Mouse (Mus musculus): ENCODE measurements around the gene Hist2h2bb.
"Not testable (repeated sequence)": the region's sequence is repeated elsewhere in the genome, so short reads cannot be mapped to it uniquely, and the experiment has no call there.

The Hist2h2bb gene

DNA sequence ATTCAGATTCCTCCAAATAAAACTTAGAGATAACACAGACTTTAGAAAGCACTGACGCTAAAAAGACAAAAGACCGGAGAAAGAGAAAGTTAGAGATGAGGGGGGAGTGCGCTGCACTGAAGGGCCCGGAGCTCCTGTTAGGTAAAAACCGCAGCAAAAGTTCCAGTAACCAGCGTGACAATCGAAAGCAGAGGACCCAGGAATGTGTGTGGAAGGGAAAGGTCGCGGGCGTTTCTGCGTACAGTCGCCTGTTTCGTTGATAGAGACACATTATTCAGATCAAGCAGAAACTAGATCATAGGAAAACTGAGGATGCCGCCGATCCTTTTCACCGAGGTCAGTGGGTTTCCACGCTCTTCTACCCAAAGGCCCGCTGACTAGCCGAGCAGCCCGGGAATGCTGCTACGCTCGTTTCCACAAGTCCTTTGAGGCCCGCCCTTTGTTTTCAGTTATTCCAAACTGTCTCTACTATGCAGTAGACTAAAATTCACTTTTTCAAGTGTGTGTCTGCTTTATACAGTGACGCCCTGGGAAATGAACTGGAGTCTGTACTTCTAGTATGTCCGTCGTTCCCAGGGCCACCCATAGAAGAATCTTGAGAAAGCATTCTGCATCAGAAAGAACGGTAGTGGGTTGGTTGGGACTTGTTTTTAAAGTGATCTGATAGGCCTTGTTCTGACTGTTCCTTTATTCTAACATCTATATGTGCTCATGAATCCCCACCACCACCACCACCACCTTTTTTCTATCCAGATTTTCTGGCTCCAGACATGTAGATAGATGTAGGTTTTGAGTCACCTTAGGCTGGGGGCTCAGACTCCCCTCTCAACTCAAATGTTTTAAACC is 5.8 kb upstream of the Hist2h2bb start:
- CTCF ChIA-PET, result interaction anchor here (0.6 to 1.3 kb wide), 3 partner anchors 20 to 381 kb away, joined by 5 to 10 read pairs (median 8); no protein-coding TSS in a partner anchor

DNA sequence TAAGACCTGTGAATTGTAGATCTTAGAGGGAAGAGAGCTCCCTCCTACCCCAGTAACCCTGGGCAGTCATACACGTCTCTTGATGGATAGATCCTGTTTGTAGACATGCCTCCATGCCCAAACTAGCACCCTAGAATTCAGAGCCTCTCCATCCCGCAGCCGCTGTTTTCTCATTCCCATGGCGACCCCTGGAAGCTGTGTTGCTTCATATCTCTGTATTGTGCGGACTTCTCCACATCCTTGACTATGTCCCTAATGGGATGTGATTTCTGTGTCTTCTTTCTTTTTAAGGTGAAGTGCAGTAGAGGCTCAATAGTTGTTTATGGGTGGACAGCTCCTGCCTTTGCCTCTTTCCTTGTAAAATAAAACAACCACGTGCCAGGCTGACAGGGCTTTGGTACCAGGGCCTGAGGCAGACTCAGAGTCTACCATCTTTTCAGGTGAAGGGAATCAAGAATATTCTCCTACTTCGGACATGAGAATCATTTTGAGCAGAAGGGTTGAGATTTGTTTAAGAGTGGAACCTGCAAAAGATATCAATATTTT is 5.1 kb upstream of the Hist2h2bb start:
- CTCF ChIA-PET, result interaction anchor here (0.8 to 1.3 kb wide), 2 partner anchors 21 to 382 kb away, joined by 5 to 10 read pairs; no protein-coding TSS in a partner anchor

DNA sequence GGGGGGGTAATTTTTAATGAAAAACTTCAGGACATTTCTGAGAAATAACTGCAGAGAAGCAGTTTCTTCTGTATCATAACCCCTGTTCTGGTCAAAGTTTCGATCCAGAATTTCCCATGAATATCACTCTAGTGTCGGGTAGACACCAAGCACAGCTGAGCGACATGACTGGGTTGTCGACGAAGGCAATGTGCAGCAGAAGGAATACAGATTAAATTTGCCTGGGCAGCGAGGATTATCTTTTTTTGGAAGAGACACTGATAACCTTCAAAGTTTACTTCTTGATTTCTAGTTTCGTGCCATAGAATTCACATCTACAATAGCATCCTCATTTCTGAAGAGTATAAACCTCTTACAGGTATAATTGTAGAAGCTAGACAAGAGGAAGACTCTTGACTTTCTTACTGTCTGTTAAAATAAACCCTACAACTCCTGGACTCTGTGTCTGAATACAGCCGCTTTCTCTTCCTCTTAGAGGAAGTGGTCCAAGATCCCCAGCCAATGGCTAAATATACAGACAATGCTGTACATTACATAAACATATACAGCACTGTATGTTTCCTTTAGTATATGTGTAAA is 3.3 kb upstream of the Hist2h2bb start:
- CTCF ChIA-PET, result interaction anchor here (0.6 to 1.0 kb wide), 2 partner anchors 10 kb away, joined by 4 read pairs; no protein-coding TSS in a partner anchor

DNA sequence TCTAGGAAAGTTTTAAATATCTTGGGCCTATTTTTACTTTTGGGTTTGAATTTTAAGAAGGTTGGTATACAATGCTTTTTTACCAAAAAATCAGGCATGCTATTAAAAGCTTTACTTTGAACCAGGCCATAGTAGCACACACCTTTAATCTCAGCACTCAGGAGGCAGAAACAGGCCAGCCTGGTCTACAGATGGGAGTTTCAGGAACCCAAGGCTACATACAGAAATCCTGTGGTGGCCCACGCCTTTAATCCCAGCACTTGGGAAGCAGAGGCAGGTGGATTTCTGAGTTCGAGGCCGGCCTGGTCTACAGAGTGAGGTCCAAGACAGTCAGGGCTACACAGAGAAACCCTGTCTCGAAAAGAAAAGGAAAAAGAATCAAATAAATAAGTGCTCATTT is 2.0 kb upstream of the Hist2h2bb start:
- CTCF ChIA-PET, result interaction anchor here (0.6 kb wide), 3 partner anchors 8 to 295 kb away, joined by 3 to 4 read pairs (median 3); no protein-coding TSS in a partner anchor

DNA sequence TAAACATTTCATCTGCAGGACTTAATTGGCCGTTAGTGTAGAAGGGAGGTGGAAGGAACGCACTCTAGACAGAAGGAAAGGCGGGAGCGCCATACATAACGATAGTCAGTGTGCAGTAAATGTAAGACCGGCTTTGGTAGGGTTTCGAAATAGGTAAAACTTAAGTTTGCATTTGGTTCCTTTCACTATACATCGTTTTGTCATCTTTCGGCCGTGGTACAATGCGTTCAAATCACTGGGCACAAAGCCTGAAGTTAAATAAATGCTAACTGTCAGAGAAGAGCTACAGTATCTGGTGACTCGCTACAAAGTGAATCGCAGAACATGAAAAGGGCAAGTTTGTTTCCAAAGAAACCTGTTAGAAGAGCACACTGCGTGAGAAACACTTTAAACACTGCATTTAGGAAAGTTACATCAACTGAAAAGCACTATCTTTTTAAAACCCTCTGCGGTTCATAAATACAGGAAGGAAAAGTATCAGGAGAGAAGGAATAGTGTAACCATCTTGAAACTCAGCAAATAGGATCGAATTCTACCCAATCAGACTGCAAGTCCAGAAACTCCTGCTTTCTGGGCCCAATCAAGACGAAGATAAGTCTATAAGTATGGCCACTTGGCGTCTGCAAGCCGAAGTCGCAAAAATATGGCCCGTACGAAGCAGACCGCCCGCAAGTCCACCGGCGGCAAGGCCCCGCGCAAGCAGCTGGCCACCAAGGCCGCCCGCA is 1.3 kb upstream of the Hist2h2bb start, which contains the start of gene Hist2h3b:
Hist2h3b (plus strand) TSS at position 604 of the 725 bp plus-strand sequence.
- CTCF ChIA-PET, result interaction anchor here (0.6 to 1.7 kb wide), 4 partner anchors 8 to 295 kb away, joined by 3 to 6 read pairs (median 4); no protein-coding TSS in a partner anchor

DNA sequence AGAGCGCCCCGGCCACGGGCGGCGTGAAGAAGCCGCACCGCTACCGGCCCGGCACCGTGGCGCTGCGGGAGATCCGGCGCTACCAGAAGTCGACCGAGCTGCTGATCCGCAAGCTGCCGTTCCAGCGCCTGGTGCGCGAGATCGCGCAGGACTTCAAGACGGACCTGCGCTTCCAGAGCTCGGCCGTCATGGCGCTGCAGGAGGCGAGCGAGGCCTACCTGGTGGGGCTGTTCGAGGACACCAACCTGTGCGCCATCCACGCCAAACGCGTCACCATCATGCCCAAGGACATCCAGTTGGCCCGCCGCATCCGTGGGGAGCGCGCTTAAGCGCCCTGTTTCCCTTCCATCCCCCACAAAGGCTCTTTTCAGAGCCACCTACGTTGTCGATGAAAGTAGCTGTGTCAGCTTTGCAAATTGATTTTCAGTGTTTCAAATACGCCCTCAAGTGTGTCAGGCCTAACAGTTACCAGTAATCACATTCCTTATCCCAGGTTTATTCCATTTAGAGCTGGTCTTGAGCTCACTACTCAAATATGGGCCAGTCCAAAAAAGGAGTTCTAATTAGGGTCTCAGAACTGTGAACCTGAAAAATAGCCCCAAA is 675 bp upstream of the Hist2h2bb start:
- CTCF ChIA-PET, result interaction anchor here (0.6 to 1.7 kb wide), 2 partner anchors 9 to 209 kb away, joined by 6 to 11 read pairs; no protein-coding TSS in a partner anchor

DNA sequence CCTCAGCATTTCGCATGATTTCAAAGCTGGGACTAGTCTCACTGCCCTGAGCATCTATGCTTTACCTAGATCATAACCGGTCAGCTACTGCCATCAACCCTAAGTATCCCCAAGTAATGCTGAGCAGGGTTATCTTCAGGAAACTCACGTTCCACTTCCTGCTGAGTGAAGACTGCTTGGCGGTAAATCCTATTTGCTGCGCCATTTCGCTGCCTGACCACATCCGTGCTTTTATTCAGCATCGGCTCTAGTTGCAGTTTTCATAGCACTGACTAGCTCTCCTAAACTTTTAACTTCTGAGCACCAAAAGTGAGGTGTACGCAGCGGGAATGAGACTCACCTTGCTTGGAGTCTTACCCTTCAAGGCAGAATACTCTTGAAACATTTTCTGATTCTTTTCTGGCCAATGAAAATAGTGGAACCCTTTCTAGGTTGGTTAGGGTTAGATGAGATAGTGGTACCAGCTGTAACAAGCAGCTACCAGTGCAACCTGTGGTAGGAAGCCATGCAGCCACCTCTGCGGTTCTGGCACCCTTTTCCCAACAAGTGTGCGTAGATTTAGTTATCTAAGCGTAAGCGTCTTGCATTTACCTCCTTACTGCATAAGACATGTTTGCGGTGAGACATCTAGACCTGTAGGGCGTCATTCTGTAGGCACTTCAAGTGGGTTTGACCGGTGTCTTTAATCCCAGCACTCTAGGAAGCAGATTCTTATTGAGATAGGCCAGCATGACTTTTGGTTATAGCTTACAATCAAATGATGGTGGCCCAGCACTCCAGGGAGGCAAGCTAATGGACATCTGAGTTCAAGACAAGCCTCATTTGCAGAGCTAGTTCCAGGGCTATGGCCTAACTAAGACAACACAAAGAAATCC is 4.3 kb downstream of the Hist2h2bb start:
- CTCF ChIA-PET, result interaction anchor here (0.5 kb wide), 1 partner anchor 57 kb away, joined by 3 read pairs; no protein-coding TSS in a partner anchor

DNA sequence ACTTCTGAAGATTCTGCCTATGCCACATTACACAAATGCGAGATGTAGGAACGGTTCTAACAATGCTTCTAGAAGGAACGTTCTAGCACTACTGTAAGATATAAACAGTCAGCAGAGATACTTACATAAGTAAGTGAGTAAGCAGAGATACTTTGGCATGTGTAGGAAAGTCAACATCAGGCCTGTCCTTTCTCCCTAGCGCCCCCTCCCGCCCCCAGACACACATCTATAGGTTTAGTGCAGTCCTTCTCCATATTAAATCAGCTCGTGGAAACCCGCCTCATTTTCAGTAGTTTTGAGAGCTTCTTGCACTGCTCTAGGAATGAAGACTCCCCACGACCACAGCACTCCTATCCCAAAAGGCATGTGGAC is 7.9 kb downstream of the Hist2h2bb start:
- CTCF ChIA-PET, result interaction anchor here (0.6 to 1.0 kb wide), 2 partner anchors 8 to 16 kb away, joined by 4 to 6 read pairs; partner anchors contain the start of genes Fcgr1, Hist2h2bb and Hist2h3b

DNA sequence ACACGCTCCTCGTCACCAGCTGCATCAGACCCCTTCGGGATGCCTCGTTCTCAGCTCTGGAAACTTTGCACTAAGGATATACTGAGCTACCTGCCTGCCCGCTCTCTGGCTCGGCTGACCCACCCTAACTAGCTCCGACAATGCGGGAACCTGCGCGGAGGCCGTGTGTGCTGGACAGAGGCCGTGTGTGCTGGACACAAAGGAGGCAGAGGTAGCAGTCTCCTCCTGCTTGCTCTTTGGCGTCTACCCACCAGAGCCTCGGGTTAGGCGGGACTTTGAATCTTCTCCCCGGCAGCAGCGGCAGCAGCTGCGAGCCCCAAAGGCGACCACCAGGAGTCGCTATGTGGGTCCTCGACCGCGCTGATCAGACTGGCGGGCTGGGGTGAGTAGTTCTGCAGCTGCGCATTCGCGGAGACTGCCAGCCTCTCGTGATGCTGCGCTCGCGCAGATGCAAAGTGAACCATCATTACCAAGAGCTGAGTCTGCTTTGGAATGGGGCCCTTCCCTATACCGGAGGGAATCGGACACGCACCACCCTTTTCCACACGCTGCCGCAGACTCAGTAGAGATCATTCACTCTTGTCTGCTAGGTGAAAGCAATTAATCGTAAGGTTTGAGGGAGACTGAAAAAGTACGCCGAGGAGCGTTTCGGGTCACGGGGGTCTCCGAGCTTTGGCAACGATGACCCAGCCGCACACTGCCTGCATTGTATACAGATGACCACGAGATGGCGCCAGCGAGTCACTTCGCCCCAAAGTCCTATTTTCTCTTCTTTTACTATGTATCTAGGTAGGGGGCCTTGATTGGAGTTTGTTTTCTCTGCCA is 8.5 kb downstream of the Hist2h2bb start:
- CTCF ChIA-PET, result interaction anchor here (0.6 to 1.0 kb wide), 4 partner anchors 9 to 31 kb away, joined by 3 to 6 read pairs (median 5); partner anchors contain the start of genes Fcgr1, Hist2h2bb and Hist2h3b

DNA sequence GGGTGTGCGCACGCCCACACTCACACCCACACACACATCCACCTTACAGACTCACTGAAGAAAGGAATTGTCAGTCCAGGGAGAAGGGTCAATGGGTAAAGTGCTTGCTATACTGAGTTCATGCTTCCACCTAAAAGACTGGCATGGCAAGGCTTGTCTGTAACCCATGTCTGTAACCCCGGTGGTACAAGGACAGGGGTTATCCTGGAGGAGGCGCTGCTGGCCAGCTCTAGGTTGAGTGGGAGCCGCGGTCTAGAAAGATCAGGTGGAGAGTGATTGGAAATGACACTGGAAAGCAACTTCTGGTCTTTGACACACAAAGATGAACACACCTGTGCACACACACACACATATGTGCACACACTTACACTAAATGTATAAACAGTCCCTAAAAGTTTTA is 11.1 kb downstream of the Hist2h2bb start:
- CTCF ChIA-PET, result no interaction called here

DNA sequence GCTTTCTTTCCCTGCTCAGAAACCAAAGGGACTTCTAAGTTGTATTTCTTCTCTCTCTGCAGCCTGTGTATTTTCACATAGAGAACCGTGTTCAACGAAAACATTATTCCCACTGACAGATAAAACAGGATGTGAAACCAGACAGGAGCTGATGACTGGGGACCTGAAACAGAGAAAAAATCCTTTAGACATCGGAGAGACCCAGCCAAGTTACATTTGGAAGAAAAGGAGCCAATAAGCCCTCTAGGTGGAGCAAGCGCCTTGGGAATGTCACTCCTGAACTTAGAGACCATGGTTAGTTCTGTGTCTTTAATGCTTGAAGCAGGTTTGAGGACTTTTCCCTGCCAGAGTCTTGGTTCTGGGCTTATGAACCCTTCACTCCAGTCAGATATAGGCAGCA is 14.9 kb downstream of the Hist2h2bb start:
- CTCF ChIA-PET, result interaction anchor here (0.7 kb wide), 1 partner anchor 68 kb away, joined by 5 read pairs; no protein-coding TSS in a partner anchor

DNA sequence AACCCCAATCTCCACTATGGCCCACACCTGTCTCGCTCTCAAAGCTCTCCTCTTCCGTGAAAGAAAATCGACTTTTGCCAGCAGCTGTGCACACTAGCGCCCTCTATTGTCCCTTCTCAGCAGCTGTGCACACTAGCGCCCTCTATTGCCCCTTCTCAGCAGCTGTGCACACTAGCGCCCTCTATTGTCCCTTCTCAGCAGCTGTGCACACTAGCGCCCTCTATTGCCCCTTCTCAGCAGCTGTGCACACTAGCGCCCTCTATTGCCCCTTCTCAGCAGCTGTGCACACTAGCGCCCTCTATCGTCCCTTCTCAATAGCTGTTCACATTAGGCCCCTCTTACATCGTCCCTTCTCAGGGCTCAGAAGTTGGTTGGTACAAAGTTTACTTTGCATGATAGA is 17.8 kb downstream of the Hist2h2bb start:
- CTCF ChIA-PET, result not testable (repeated sequence)

DNA sequence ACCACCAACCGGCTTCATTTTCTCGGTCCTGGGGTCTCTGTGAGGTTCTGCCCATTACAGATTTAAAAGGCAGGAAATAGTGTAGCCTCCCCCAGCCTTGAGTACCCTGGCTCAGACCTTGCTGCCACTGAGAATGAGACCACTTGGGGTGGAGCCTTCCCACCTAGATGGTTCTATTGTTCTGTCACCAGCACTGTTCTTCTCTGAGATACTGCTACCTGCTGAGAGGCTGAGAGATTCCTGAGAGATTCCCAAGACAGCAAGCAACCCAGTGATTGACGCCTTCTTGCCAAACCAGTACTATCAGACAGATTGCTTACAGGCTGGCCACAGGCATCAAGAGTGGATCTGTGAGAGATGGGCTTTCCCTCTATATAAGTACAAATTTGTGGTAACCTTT is 19.6 kb downstream of the Hist2h2bb start:
- CTCF ChIA-PET, result no interaction called here

DNA sequence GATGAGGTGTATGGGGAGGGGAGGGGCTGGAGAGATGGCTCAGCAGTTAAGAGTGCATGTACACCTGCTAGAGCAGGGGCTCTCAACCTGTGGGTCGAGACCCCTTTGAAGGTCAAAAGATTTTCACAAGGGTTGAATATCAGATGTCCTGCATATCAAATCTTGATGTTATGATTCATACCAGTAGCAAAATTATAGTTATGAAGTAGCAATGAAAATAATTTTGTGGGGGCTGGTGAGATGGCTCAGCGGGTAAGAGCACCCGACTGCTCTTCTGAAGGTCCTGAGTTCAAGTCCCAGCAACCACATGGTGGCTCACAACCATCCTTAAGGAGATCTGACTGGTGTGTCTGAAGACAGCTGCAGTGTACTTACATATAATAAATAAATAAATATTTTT is 21.2 kb downstream of the Hist2h2bb start:
- CTCF ChIA-PET, result not testable (repeated sequence)

DNA sequence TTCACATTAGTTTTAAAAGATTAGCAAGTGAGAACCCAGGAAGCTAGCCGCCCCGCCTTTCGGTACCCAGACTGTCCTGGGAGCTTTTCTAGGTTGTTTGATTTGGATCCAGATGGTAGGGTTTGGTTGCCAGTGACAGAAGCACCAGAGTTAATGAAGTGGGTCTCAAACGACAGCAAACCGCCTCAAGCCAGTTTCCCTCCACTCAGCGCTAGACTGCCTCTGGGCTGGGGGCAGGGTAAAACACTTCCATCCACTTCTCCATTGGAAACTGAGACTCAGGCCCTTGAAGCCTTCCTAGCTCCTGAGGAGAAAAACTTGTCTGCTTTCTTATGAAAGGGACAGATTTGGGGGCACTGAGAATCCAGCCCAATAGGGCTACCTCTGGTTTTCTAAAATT is 23.1 kb downstream of the Hist2h2bb start:
- CTCF ChIA-PET, result interaction anchor here (1.0 kb wide), 1 partner anchor 15 kb away, joined by 6 read pairs; no protein-coding TSS in a partner anchor

DNA sequence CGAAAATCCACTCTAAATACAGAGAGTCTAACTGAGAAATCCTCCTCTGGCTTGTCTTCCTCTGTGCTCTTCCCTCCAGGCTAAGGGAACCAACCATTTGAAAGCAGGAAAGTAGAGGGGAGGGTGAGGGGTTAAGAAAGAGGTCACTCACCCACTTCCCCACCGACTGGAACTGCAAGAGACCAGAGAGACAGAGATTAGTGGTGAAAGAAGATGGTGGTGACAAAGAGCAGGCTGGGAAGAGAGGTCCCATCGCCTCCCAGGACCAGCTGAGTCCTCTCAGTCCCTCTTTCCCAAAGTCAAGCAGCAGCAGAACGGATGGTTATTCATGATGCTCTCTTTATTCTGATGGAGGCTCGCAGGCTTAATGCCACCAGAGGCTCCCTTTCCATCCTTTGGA is 23.8 kb downstream of the Hist2h2bb start:
- CTCF ChIA-PET, result interaction anchor here (0.7 kb wide), 1 partner anchor 16 kb away, joined by 4 read pairs; no protein-coding TSS in a partner anchor

DNA sequence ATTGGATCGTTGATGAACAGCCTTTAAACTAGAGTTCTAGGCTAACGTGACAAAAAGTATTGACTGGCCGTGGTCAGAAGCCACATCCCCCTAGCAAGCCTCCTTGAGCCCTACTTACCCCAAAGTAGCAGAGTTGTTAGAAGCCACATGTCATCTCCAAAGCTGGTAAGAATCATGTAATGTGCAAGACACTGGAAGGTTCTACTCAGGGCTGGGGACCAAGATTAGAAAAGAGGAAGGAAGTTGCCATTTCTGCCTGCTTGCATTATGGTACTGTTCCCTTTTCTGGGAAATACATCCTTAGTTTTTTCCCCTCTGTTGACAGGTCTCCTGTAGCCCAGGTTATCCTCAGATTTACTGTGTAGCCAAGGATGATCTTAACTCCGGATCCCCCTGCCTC is 24.2 kb downstream of the Hist2h2bb start, which contains the start of gene Fcgr1:
Fcgr1 (minus strand) TSS at position 183 of the 400 bp plus-strand sequence.
- CTCF ChIA-PET, result interaction anchor here (0.7 kb wide), 1 partner anchor 16 kb away, joined by 4 read pairs; no protein-coding TSS in a partner anchor

DNA sequence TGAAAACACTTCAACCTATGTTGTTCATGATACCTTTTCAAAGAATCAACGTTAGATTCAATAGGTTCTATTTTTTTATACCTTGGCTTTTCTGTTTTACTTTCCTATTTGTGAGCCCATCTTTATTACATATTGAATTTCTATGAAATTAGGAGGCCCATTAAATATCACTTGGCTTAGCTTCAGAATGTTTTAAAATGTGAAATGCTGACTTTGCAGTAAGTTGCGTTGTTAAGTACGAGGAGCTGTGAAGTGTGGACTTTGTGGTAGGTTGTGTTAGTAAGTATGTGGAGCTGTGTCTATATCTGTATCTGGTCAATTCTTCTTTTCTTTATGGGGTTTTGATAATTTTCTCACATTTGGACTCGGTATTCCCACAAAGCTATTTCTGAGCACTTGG is 28.8 kb downstream of the Hist2h2bb start:
- CTCF ChIA-PET, result no interaction called here

DNA sequence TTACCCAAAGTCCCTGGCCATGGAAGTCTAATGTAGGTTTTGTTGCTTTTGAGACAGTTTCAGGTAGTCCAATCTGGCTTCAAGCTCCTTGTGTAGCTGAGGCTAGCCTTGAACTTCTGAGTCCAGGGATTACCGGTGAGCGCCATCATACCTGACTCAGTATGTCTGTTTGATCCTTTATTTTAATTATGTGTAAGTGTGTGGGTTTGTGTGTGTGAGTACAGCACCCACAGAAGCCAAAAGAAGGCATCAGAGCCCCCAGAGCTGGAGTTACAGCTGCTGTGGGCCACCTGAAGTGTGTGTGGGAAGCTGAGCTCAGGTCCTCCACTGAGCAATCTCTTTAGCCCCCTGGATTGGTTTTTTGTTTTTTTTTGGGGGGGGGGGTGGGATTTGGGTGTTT is 30.0 kb downstream of the Hist2h2bb start:
- CTCF ChIA-PET, result no interaction called here
